Mouse (Mus musculus) heart, adult 2 months (tissue): ENCODE data around the gene Rasgrf2. TPM values are rescaled to one million over a fixed set of nuclear protein-coding genes. Genes with fewer than 3 reads are reported as not detected.

Source experiments
- DNase-seq, 2 experiments: peaks; one replicate each; pipeline ENCODE4 v3.0.0; 2021
- H3K27ac ChIP-seq: fragments of 200-600 bp; 2 replicates; pipeline ENCODE4 v1.8.1; 2022
- H3K27me3 ChIP-seq: fragments of 200-500 bp; 2 replicates; pipeline ENCODE4 v1.6.1; 2012; ENCODE audit warnings: mild to moderate bottlenecking, low read length, inconsistent platforms, mixed read lengths; ENCODE audit not compliant: control insufficient read depth, insufficient read depth
- H3K36me3 ChIP-seq: fragments of 200-500 bp; 2 replicates; pipeline ENCODE4 v1.6.1; 2012; ENCODE audit warnings: low read length, inconsistent platforms; ENCODE audit not compliant: control insufficient read depth, insufficient read depth
- H3K4me1 ChIP-seq: fragments of 200-500 bp; 2 replicates; pipeline ENCODE4 v1.6.1; 2011; ENCODE audit warnings: low read length; ENCODE audit not compliant: control insufficient read depth, insufficient read depth
- H3K4me3 ChIP-seq: fragments of 200-600 bp; 2 replicates; pipeline ENCODE4 v1.8.1; 2022
- H3K79me2 ChIP-seq: fragments of 200-500 bp; replicated peaks from 2 replicates; pipeline ENCODE4 v1.6.1; 2012; ENCODE audit warnings: mild to moderate bottlenecking, inconsistent platforms, low read length, moderate library complexity, mixed read lengths; ENCODE audit not compliant: control insufficient read depth, insufficient read depth
- H3K9ac ChIP-seq: fragments of 200-500 bp; 2 replicates; pipeline ENCODE4 v1.6.1; 2012; ENCODE audit warnings: low read depth, mild to moderate bottlenecking, control low read depth, inconsistent platforms, low read length, mixed read lengths
- CTCF ChIP-seq: fragments of 200-600 bp; IDR thresholded peaks from 2 replicates; pipeline ENCODE4 v1.8.1; 2022; ENCODE audit warnings: antibody characterized with exemption, mild to moderate bottlenecking, moderate library complexity
- EP300 ChIP-seq: fragments of 200-500 bp; IDR thresholded peaks from 2 replicates; pipeline ENCODE4 v1.6.1; 2011; ENCODE audit warnings: low read depth, low read length, control low read depth; ENCODE audit not compliant: insufficient read depth
- POLR2A ChIP-seq: fragments of 200-500 bp; IDR thresholded peaks from 2 replicates; pipeline ENCODE4 v1.6.1; 2011; ENCODE audit warnings: mild to moderate bottlenecking, low read depth, low read length, control low read depth; ENCODE audit not compliant: insufficient read depth
- WGBS: fragments of 180-500 bp; shearing (Covaris S2); methylation state at CpG from one replicate; pipeline ENCODE4 v1.1.7; 2018; 5-methylcytosine and 5-hydroxymethylcytosine counted together
- intact Hi-C: fragments of 180-260 bp; cut with DNase I; formaldehyde crosslinking; loops from one replicate; pipeline ENCODE4 v1.15.1; 2025
- polyA plus RNA-seq: library from polyadenylated mRNA; depleted of rRNA; stranded (reverse); fragments of >200 nt; gene quantifications from 2 replicates; pipeline ENCODE4 v1.2.3, GENCODE M21; 2012
- total RNA-seq, 2 experiments: library from RNA; stranded (reverse); gene quantifications; 2 replicates each; pipeline ENCODE4 v1.2.3; 2021

The Rasgrf2 gene
- total and polyA plus RNA-seq, 3 experiments: 6.4 to 11.5 (median 10.2) TPM

DNA sequence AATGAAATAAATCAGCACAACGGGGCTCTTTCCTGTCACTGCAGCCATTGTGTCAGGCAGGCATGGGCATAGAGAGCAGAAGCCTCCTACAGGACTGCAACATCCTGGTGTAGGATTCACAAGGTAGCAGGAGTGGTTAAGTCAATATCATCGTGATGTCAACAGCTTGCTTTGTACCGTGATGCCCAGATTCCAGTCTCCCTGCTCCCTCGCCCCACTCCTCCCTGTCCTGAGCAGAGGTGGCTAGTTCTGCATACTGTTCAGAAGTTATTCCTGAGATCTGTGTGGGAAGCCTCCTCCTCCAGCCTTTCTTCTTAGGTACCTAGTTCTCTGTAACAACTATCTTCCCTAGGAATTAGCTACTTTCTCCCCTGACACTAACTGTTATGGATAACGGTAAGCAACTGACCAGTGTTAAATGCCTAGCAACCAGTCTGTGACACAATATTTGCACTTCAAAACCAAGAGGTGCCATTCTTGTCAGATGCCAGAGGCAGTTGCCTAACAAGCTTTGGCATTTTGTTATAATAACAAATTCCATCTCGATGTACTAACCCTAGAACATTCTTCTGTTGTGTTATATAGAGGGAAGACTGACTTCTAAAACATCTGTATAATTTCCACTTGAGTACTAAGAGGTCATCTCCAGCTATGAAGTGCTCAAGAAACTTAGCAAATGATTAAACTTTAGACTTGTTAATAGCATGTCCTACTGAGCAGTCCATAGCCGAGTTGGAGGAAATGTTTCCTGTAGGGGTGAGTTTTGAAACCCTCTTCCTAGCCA is 201.3 kb downstream of the Rasgrf2 start:
- no peaks in the 10 kb centered on the region for H3K4me1 ChIP-seq
- DNase-seq: no peak
- WGBS: 62% methylated on average over 7 of the region's 7 CpGs
- no peak overlapping the region for H3K4me3 ChIP-seq
- H3K36me3 ChIP-seq: no peaks in the 10 kb centered on the region
- H3K27ac ChIP-seq: no peak overlapping the region
- no peaks in the 10 kb centered on the region for H3K27me3 ChIP-seq
- H3K79me2 ChIP-seq: no peaks in the 10 kb centered on the region
- H3K9ac ChIP-seq: no peak overlapping the region
- intact Hi-C loops: no loop called here
- TF ChIP-seq CTCF: no peak
- no peak for TF ChIP-seq POLR2A
- TF ChIP-seq EP300: no peak

GRCm38 (mm10) chr13:91928605-91929389 is 202.7 kb downstream of the Rasgrf2 start:
- H3K79me2 ChIP-seq: no peaks in the 10 kb centered on the region
- DNase-seq: no peak
- intact Hi-C loops: no loop called here

GRCm38 (mm10) chr13:91921010-91921409 is 210.4 kb downstream of the Rasgrf2 start:
- WGBS: 56% methylated on average over 3 of the region's 3 CpGs
- TF ChIP-seq CTCF: no peak
- no peak for TF ChIP-seq POLR2A
- no peak for TF ChIP-seq EP300
- intact Hi-C loops: no loop called here
- Histone ChIP-seq H3K9ac (no peak overlapping the region), H3K36me3 (no peaks in the 10 kb centered on the region), H3K4me1 (no peaks in the 10 kb centered on the region), H3K79me2 (no peaks in the 10 kb centered on the region), H3K4me3 (no peak overlapping the region), H3K27me3 (no peaks in the 10 kb centered on the region), H3K27ac (no peak overlapping the region)
- no peak for DNase-seq

More at GRCm38 (mm10) chr13:91928605-91929389, 202.7 kb downstream of the Rasgrf2 start:
- no peak overlapping the region for H3K4me3 ChIP-seq
- WGBS: 81% methylated on average over 4 of the region's 4 CpGs
- TF ChIP-seq CTCF (peak; percentile 22; the same call in 1 of the 2 replicates), EP300 (no peak), POLR2A (no peak)
- H3K4me1 ChIP-seq: no peaks in the 10 kb centered on the region
- no peak overlapping the region for H3K9ac ChIP-seq
- no peak overlapping the region for H3K27ac ChIP-seq
- H3K36me3 ChIP-seq: no peaks in the 10 kb centered on the region
- no peaks in the 10 kb centered on the region for H3K27me3 ChIP-seq

DNA sequence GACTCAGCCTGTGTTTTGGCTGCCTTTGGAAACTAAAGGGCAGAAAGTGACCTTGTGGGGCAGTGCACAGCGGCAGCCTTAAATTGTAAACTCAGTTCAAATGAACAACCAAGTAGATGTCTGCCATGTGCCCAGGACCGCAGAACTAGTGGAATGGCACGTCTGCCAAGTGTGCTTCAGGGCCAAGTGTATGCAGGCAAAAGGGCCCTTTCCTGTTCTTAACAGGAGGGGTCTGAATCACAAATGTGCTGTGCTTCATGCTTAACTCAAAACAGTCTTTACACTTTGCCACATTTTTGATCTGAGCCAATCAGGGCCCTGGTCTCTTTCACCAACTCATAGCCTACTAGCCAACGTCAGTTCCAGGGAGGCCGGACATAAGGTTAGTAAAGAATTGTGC is 212.7 kb downstream of the Rasgrf2 start:
- WGBS: 86% methylated on average over 5 of the region's 5 CpGs
- TF ChIP-seq EP300: no peak
- no peak for TF ChIP-seq POLR2A
- TF ChIP-seq CTCF: no peak
- no peaks in the 10 kb centered on the region for H3K27me3 ChIP-seq
- intact Hi-C loops: no loop called here
- H3K4me3 ChIP-seq: no peak overlapping the region
- no peak overlapping the region for H3K27ac ChIP-seq
- no peaks in the 10 kb centered on the region for H3K79me2 ChIP-seq
- no peaks in the 10 kb centered on the region for H3K4me1 ChIP-seq
- no peaks in the 10 kb centered on the region for H3K36me3 ChIP-seq
- DNase-seq: no peak
- no peak overlapping the region for H3K9ac ChIP-seq

GRCm38 (mm10) chr13:91917835-91918234 is 213.6 kb downstream of the Rasgrf2 start:
- Histone ChIP-seq H3K79me2 (no peaks in the 10 kb centered on the region), H3K4me3 (no peak overlapping the region), H3K9ac (no peak overlapping the region), H3K36me3 (no peaks in the 10 kb centered on the region), H3K4me1 (no peaks in the 10 kb centered on the region), H3K27me3 (no peaks in the 10 kb centered on the region), H3K27ac (no peak overlapping the region)
- DNase-seq: no peak
- no peak for TF ChIP-seq POLR2A
- no peak for TF ChIP-seq EP300
- TF ChIP-seq CTCF: no peak
- intact Hi-C loops: no loop called here
- 90% methylated on average over 2 of the region's 2 CpGs for WGBS

DNA sequence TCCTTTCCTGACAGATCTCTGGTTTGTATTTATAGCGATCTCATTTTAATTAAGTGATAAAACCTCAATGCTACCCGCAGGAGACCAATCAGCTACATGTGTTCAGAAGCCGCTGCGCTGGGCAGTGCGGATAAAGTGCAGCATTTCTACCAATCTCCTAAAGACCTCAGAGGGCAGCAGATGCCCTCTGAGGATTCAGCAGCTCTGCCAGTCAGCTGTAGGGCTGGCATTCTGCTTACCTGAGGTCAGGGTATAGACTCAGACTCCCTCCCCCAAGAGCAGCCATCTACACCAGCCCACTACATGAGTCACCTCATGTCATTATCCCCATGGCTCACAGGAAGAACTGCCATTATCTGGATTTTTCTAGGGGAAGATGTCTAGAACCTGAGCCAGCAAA is 215.1 kb downstream of the Rasgrf2 start:
- Histone ChIP-seq H3K4me1 (no peaks in the 10 kb centered on the region), H3K9ac (no peak overlapping the region), H3K36me3 (no peaks in the 10 kb centered on the region), H3K27me3 (no peaks in the 10 kb centered on the region), H3K4me3 (no peak overlapping the region), H3K27ac (no peak overlapping the region), H3K79me2 (no peaks in the 10 kb centered on the region)
- TF ChIP-seq POLR2A: no peak
- no peak for TF ChIP-seq EP300
- no peak for TF ChIP-seq CTCF
- WGBS: 84% methylated on average over 5 of the region's 5 CpGs
- no peak for DNase-seq
- intact Hi-C loops: no loop called here
